20 mouse cellular contexts compared by ENCODE assay signal in genomic region chr3:108096226-108096625, GRCm38 (mm10). TPM values are rescaled to one million over a fixed set of nuclear protein-coding genes. Genes with fewer than 3 reads are reported as not detected.
DNase-seq lines count a peak whose midpoint lies in the region; ATAC-seq and TF ChIP-seq lines count a peak whose summit lies in the region.
"Had no signal": no experiment of that assay in that cellular context is flagged by ENCODE, and none has a peak within 500 bp of the region (broad histone marks: within the 10 kb centered on the region; RNA-seq: fewer than 3 reads in every experiment).

No protein-coding gene starts in this region.

- no peak overlapping the region for H3K4me3 ChIP-seq in heart, embryonic 11.5 days (ENCODE audit: low read depth, low read length)
- peak overlapping the region; percentile 64; the same call in 1 of the 2 replicates for H3K4me3 ChIP-seq in G1E (ENCODE audit: low read depth, low read length)
- peak overlapping the region; percentile 7 to 44 for H3K4me3 ChIP-seq in liver, embryonic 14.5 days (ENCODE audit: insufficient read depth in 1 of 2, low read depth in 2 of 2, low read length in 2 of 2)
- H3K4me3 ChIP-seq in cerebellum, adult 2 months (replicated peaks; ENCODE audit: insufficient read depth, low read depth, low read length): no peak overlapping the region
- H3K4me3 ChIP-seq: forebrain, embryonic 15.5 days; hindbrain, embryonic 15.5 days; limb, embryonic 12.5 days; stomach, embryonic 15.5 days had no signal

- H3K27me3 ChIP-seq in heart, embryonic 11.5 days (ENCODE audit: control insufficient read depth, insufficient read depth, low read length): no peaks in the 10 kb centered on the region
- no peaks in the 10 kb centered on the region for H3K27me3 ChIP-seq in G1E (ENCODE audit: insufficient read depth, low read length)
- no peaks in the 10 kb centered on the region for H3K27me3 ChIP-seq in liver, embryonic 14.5 days (ENCODE audit: control insufficient read depth, insufficient read depth, low read length)
- H3K27me3 ChIP-seq in cerebellum, adult 2 months (ENCODE audit: control insufficient read depth, insufficient read depth, low read length): no peaks in the 10 kb centered on the region
- H3K27me3 ChIP-seq: forebrain, embryonic 15.5 days; hindbrain, embryonic 15.5 days; limb, embryonic 12.5 days; stomach, embryonic 15.5 days had no signal

- 42% methylated on average over 8 of the region's 8 CpGs for WGBS in heart, embryonic 11.5 days (ENCODE audit: insufficient replicate concordance)
- WGBS in liver, embryonic 14.5 days (ENCODE audit: insufficient replicate concordance): 13% methylated on average over 8 of the region's 8 CpGs
- WGBS in cerebellum, adult 2 months: 54% methylated on average over 8 of the region's 8 CpGs

- peaks cover 3% of the 10 kb centered on the region; the same call in 1 of the 2 replicates for H3K4me1 ChIP-seq in heart, embryonic 11.5 days (ENCODE audit: control insufficient read depth, insufficient read depth, low read length)
- H3K4me1 ChIP-seq in G1E (ENCODE audit: insufficient read depth, low read depth, low read length): peaks cover 91% of the 10 kb centered on the region
- H3K4me1 ChIP-seq in liver, embryonic 14.5 days (replicated peaks; ENCODE audit: control insufficient read depth in 2 of 2, insufficient read depth in 2 of 2, low read length in 1 of 2): peaks cover 59 to 65% of the 10 kb centered on the region in 2 experiments
- H3K4me1 ChIP-seq in cerebellum, adult 2 months (ENCODE audit: control insufficient read depth, insufficient read depth, low read length): no peaks in the 10 kb centered on the region
- H3K4me1 ChIP-seq: hindbrain, embryonic 15.5 days; limb, embryonic 12.5 days; stomach, embryonic 15.5 days had no signal

- TF ChIP-seq CTCF in G1E (IDR thresholded peaks at IDR 0.05; ENCODE audit: low read depth, low read length): no peak
- TF ChIP-seq CTCF in liver, embryonic 14.5 days (IDR thresholded peaks at IDR 0.05; ENCODE audit: low read depth): no peak
- TF ChIP-seq CTCF in cerebellum, adult 2 months (IDR thresholded peaks at IDR 0.05; ENCODE audit: borderline replicate concordance, insufficient read depth, low read depth, low read length): no peak

- H3K9ac ChIP-seq in heart, embryonic 11.5 days (ENCODE audit: low read depth, low read length): no peak overlapping the region
- peak overlapping the region; percentile 50 for H3K9ac ChIP-seq in liver, embryonic 14.5 days (replicated peaks)
- H3K9ac ChIP-seq: forebrain, embryonic 15.5 days; hindbrain, embryonic 15.5 days; limb, embryonic 12.5 days; stomach, embryonic 15.5 days had no signal

- no peak for TF ChIP-seq POLR2A in cerebellum, adult 2 months (IDR thresholded peaks at IDR 0.05; ENCODE audit: borderline replicate concordance, insufficient read depth, low read length)

- no peaks in the 10 kb centered on the region for H3K36me3 ChIP-seq in heart, embryonic 11.5 days (ENCODE audit: control insufficient read depth, insufficient read depth, low read length)
- peaks cover 36% of the 10 kb centered on the region for H3K36me3 ChIP-seq in G1E (replicated peaks)
- no peaks in the 10 kb centered on the region for H3K36me3 ChIP-seq in liver, embryonic 14.5 days (replicated peaks; ENCODE audit: control insufficient read depth, insufficient read depth, low read depth)
- H3K36me3 ChIP-seq: forebrain, embryonic 15.5 days; hindbrain, embryonic 15.5 days; limb, embryonic 12.5 days; stomach, embryonic 15.5 days had no signal

- no peak for DNase-seq in heart, adult 18-20 months
- peak; percentile 76 for DNase-seq in G1E (ENCODE audit: low spot score)
- peak in 1 of 3 experiments; percentile 48 for DNase-seq in liver, embryonic 14.5 days (ENCODE audit: low read depth in 3 of 3, low spot score in 3 of 3)
- DNase-seq in cerebellum, adult 11 months: no peak
- DNase-seq in gastrocnemius, adult 8-10 months (ENCODE audit: low spot score in 2 of 2): no peak
- DNase-seq in cerebellum, adult 2 months: no peak
- DNase-seq: cerebellum, adult 8-10 months; gastrocnemius, postnatal 10 days; kidney, adult 18-20 months; kidney, postnatal 4 days; retina, postnatal 1 day; spleen, adult 18-20 months had no signal

- no peak for TF ChIP-seq EP300 in liver, embryonic 14.5 days (IDR thresholded peaks at IDR 0.05; ENCODE audit: low read depth)

- no peaks in the 10 kb centered on the region for H3K9me3 ChIP-seq in heart, embryonic 11.5 days (replicated peaks; ENCODE audit: control insufficient read depth, low read length)
- H3K9me3 ChIP-seq in G1E (replicated peaks): no peaks in the 10 kb centered on the region
- no peaks in the 10 kb centered on the region for H3K9me3 ChIP-seq in liver, embryonic 14.5 days (ENCODE audit: control insufficient read depth, low read length)
- H3K9me3 ChIP-seq: forebrain, embryonic 15.5 days; hindbrain, embryonic 15.5 days; limb, embryonic 12.5 days; stomach, embryonic 15.5 days had no signal

- H3K4me2 ChIP-seq in heart, embryonic 11.5 days: no peak overlapping the region; the same call in 1 of the 2 replicates
- H3K4me2 ChIP-seq in liver, embryonic 14.5 days (ENCODE audit: low read depth): peak overlapping the region; percentile 68
- H3K4me2 ChIP-seq: forebrain, embryonic 15.5 days; hindbrain, embryonic 15.5 days; limb, embryonic 12.5 days; stomach, embryonic 15.5 days had no signal

- peak overlapping the region; percentile 85 for H3K27ac ChIP-seq in heart, embryonic 11.5 days (ENCODE audit: low read depth, low read length)
- peak overlapping the region; percentile 93 for H3K27ac ChIP-seq in liver, embryonic 14.5 days
- no peak overlapping the region for H3K27ac ChIP-seq in cerebellum, adult 2 months (ENCODE audit: insufficient read depth, low read length)
- H3K27ac ChIP-seq: forebrain, embryonic 15.5 days; hindbrain, embryonic 15.5 days; limb, embryonic 12.5 days; stomach, embryonic 15.5 days had no signal

- ATAC-seq in heart, embryonic 11.5 days (replicated peaks; ENCODE audit: insufficient number of reproducible peaks, low FRiP score, low TSS enrichment): peak; percentile 51; the same call in 1 of the 2 replicates
- peak; percentile 23 for ATAC-seq in G1E (ENCODE audit: extremely low read depth, insufficient number of reproducible peaks, low FRiP score, poor library complexity, severe bottlenecking)
- peak; percentile 46 for ATAC-seq in erythroblast, adult 5-6 weeks (replicated peaks; ENCODE audit: low FRiP score, poor library complexity, severe bottlenecking)
- ATAC-seq in liver, embryonic 14.5 days (ENCODE audit: insufficient read depth): peak; percentile 62
- ATAC-seq: activated CD4-positive, CD25-positive, alpha-beta regulatory T cell, adult 4 months; forebrain, embryonic 15.5 days had no signal

RNA-seq across cellular contexts. Expression of gene Gnat2, which starts 3.6 kb away (rescaled TPM):
- polyA plus RNA-seq in heart, embryonic 11.5 days (2014; fragmentation: Nextera tagmentation; extraction: Ambion mirVana): 1.1 and 1.3 TPM in 2 replicates
- total RNA-seq in heart, adult 18-20 months (2021): under 1 TPM in 1 of 2 experiments, not detected in 1; 0.18 TPM
- total RNA-seq in G1E (2014; fragmentation: Nextera tagmentation) (9.0 and 10.2 TPM in 2 replicates), G1E (2017) (2.0 and 4.5 TPM in 2 replicates)
- 0.85 and 2.4 TPM in 2 replicates for polyA plus RNA-seq in G1E (2012)
- 0.84 TPM in 1 of 2 replicates, not detected in the other for total RNA-seq in erythroblast, adult 5-6 weeks (2015; ENCODE audit: low replicate concordance)
- 0.09 and 0.56 TPM in 2 replicates for total RNA-seq in erythroblast, adult 5-6 weeks (2017; ENCODE audit: low replicate concordance)
- 0.60 and 1.4 TPM in 2 replicates for polyA plus RNA-seq in liver, embryonic 14.5 days (2012; rRNA removed)
- 1.8 and 2.5 TPM in 2 replicates for polyA plus RNA-seq in liver, embryonic 14.5 days (2014; fragmentation: Nextera tagmentation; extraction: Ambion mirVana)
- total RNA-seq in gastrocnemius, adult 8-10 months (2022): 1 to 10 TPM in 1 of 4 experiments, under 1 TPM in 3; 0.62 to 1.1 (median 0.82) TPM
- polyA plus RNA-seq in cerebellum, adult 2 months (2012; rRNA removed): 0.11 and 0.47 TPM in 2 replicates
- total RNA-seq: neutrophil, adult 5-6 weeks had no signal
- polyA plus RNA-seq: activated CD4-positive, CD25-positive, alpha-beta regulatory T cell, adult 4 months had no signal

RNA-seq across cellular contexts. Expression of gene Ampd2, which starts 9.8 kb away (rescaled TPM):
- 30.6 and 32.1 TPM in 2 replicates for polyA plus RNA-seq in heart, embryonic 11.5 days (2014; fragmentation: Nextera tagmentation; extraction: Ambion mirVana)
- 1 to 10 TPM; 4.6 to 5.8 TPM for total RNA-seq in heart, adult 18-20 months (2021)
- total RNA-seq in G1E (2014; fragmentation: Nextera tagmentation): 169 and 188 TPM in 2 replicates
- 81.6 and 85.9 TPM in 2 replicates for total RNA-seq in G1E (2017)
- 380 and 438 TPM in 2 replicates for polyA plus RNA-seq in G1E (2012)
- total RNA-seq in erythroblast, adult 5-6 weeks (2015; ENCODE audit: low replicate concordance): 7.1 and 8.6 TPM in 2 replicates
- 3.1 and 14.5 TPM in 2 replicates for total RNA-seq in erythroblast, adult 5-6 weeks (2017; ENCODE audit: low replicate concordance)
- polyA plus RNA-seq in liver, embryonic 14.5 days (2012; rRNA removed): 40.9 and 49.6 TPM in 2 replicates
- polyA plus RNA-seq in liver, embryonic 14.5 days (2014; fragmentation: Nextera tagmentation; extraction: Ambion mirVana): 34.3 and 37.8 TPM in 2 replicates
- 1 to 10 TPM; 3.1 to 4.4 (median 3.6) TPM for total RNA-seq in gastrocnemius, adult 8-10 months (2022)
- 135 and 140 TPM in 2 replicates for polyA plus RNA-seq in cerebellum, adult 2 months (2012; rRNA removed)

RNA-seq across cellular contexts. Expression of gene Gnai3, which starts 49.7 kb away (rescaled TPM):
- polyA plus RNA-seq in heart, embryonic 11.5 days (2014; fragmentation: Nextera tagmentation; extraction: Ambion mirVana): 91.3 and 102 TPM in 2 replicates
- 10 to 100 TPM; 18.9 to 19.7 TPM for total RNA-seq in heart, adult 18-20 months (2021)
- total RNA-seq in G1E (2014; fragmentation: Nextera tagmentation): 254 and 274 TPM in 2 replicates
- total RNA-seq in G1E (2017): 413 and 481 TPM in 2 replicates
- 36.8 and 37.9 TPM in 2 replicates for polyA plus RNA-seq in G1E (2012)
- total RNA-seq in erythroblast, adult 5-6 weeks (2015; ENCODE audit: low replicate concordance): 46.8 and 63.4 TPM in 2 replicates
- 38.2 and 46.0 TPM in 2 replicates for total RNA-seq in erythroblast, adult 5-6 weeks (2017; ENCODE audit: low replicate concordance)
- polyA plus RNA-seq in liver, embryonic 14.5 days (2012; rRNA removed): 18.4 and 28.7 TPM in 2 replicates
- 57.4 and 58.0 TPM in 2 replicates for polyA plus RNA-seq in liver, embryonic 14.5 days (2014; fragmentation: Nextera tagmentation; extraction: Ambion mirVana)
- total RNA-seq in gastrocnemius, adult 8-10 months (2022): 10 to 100 TPM in 3 of 4 experiments, 1 to 10 TPM in 1; 7.7 to 11.5 (median 10.5) TPM
- polyA plus RNA-seq in cerebellum, adult 2 months (2012; rRNA removed): 25.6 and 27.4 TPM in 2 replicates

RNA-seq across cellular contexts. Expression of gene Gstm4, which starts 51.5 kb away (rescaled TPM):
- polyA plus RNA-seq in heart, embryonic 11.5 days (2014; fragmentation: Nextera tagmentation; extraction: Ambion mirVana): 14.7 and 17.7 TPM in 2 replicates
- total RNA-seq in heart, adult 18-20 months (2021): 10 to 100 TPM; 12.8 to 15.6 TPM
- not detected in 2 replicates for total RNA-seq in G1E (2014; fragmentation: Nextera tagmentation)
- not detected in 2 replicates for total RNA-seq in G1E (2017)
- not detected in 2 replicates for polyA plus RNA-seq in G1E (2012)
- 4.2 and 8.4 TPM in 2 replicates for total RNA-seq in erythroblast, adult 5-6 weeks (2015; ENCODE audit: low replicate concordance)
- 0.28 and 0.51 TPM in 2 replicates for total RNA-seq in erythroblast, adult 5-6 weeks (2017; ENCODE audit: low replicate concordance)
- 11.7 and 11.9 TPM in 2 replicates for polyA plus RNA-seq in liver, embryonic 14.5 days (2012; rRNA removed)
- polyA plus RNA-seq in liver, embryonic 14.5 days (2014; fragmentation: Nextera tagmentation; extraction: Ambion mirVana): 17.3 and 17.7 TPM in 2 replicates
- total RNA-seq in gastrocnemius, adult 8-10 months (2022): 10 to 100 TPM; 11.7 to 18.7 (median 14.1) TPM
- polyA plus RNA-seq in cerebellum, adult 2 months (2012; rRNA removed): 11.3 and 11.8 TPM in 2 replicates

RNA-seq across cellular contexts. Expression of gene Gpr61, which starts 58.5 kb away (rescaled TPM):
- 0.13 and 0.16 TPM in 2 replicates for polyA plus RNA-seq in heart, embryonic 11.5 days (2014; fragmentation: Nextera tagmentation; extraction: Ambion mirVana)
- total RNA-seq in heart, adult 18-20 months (2021): not detected
- total RNA-seq in G1E (2014; fragmentation: Nextera tagmentation) (not detected in 2 replicates), G1E (2017) (under 0.01 and 0.11 TPM in 2 replicates)
- polyA plus RNA-seq in G1E (2012): not detected in 2 replicates
- total RNA-seq in erythroblast, adult 5-6 weeks (2015; ENCODE audit: low replicate concordance): not detected in 2 replicates
- not detected in 2 replicates for total RNA-seq in erythroblast, adult 5-6 weeks (2017; ENCODE audit: low replicate concordance)
- not detected in 2 replicates for polyA plus RNA-seq in liver, embryonic 14.5 days (2012; rRNA removed)
- 0.04 TPM in 1 of 2 replicates, not detected in the other for polyA plus RNA-seq in liver, embryonic 14.5 days (2014; fragmentation: Nextera tagmentation; extraction: Ambion mirVana)
- not detected for total RNA-seq in gastrocnemius, adult 8-10 months (2022)
- 6.2 and 6.5 TPM in 2 replicates for polyA plus RNA-seq in cerebellum, adult 2 months (2012; rRNA removed)
- polyA plus RNA-seq: activated CD4-positive, CD25-positive, alpha-beta regulatory T cell, adult 4 months had no signal

Comparison
In these comparisons a context has a peak if more than half of its experiments do, and no peak if none do; other contexts are left out.
1. H3K4me3 ChIP-seq: peak in G1E (single experiment) and liver, embryonic 14.5 days (2 of 2); none in heart, embryonic 11.5 days (single experiment) and cerebellum, adult 2 months (single experiment).
2. RNA of gene Ampd2, which starts 9.8 kb away (total RNA-seq): 81.6 to 188 TPM in G1E; 3.1 to 14.5 TPM in erythroblast, adult 5-6 weeks, 4.6 to 5.8 TPM in heart, adult 18-20 months and 3.1 to 4.4 TPM in gastrocnemius, adult 8-10 months; every median in the first group is over 4 times any median in the second.
3. Peak in every context shown above with its lines, with median percentiles within 50 percentile points of each other: ATAC-seq.